Mouse (Mus musculus): ENCODE data around the gene Fam198b.

Fam198b gene

GRCm38 (mm10) chr3:79884305-79884704, at the start of gene Fam198b:
Gene Fam198b, plus strand, starts transcription at chr3:79884533.
- DNase-seq (ENCODE audit: low read depth, low spot score): no peak

- DNase-seq (ENCODE audit: low read depth, low spot score): no peak
Measured at GRCm38 (mm10) chr3:79838751-79839150, 45.6 kb upstream of the Fam198b start.

- no peak for DNase-seq (ENCODE audit: low read depth, low spot score)
Measured at GRCm38 (mm10) chr3:79841475-79841874, 42.9 kb upstream of the Fam198b start.

- DNase-seq (ENCODE audit: low read depth, low spot score): no peak
Measured at GRCm38 (mm10) chr3:79842165-79842564, 42.2 kb upstream of the Fam198b start.

- no peak for DNase-seq (ENCODE audit: low read depth, low spot score)
Measured at GRCm38 (mm10) chr3:79842616-79843016, 41.7 kb upstream of the Fam198b start.

- DNase-seq (ENCODE audit: low read depth, low spot score): no peak
Measured at GRCm38 (mm10) chr3:79843999-79844398, 40.3 kb upstream of the Fam198b start.

GRCm38 (mm10) chr3:79846633-79847032, 37.7 kb upstream of the Fam198b start:
- DNase-seq (ENCODE audit: low read depth, low spot score): no peak

- DNase-seq (ENCODE audit: low read depth, low spot score): no peak
Measured at GRCm38 (mm10) chr3:79848841-79849240, 35.5 kb upstream of the Fam198b start.

GRCm38 (mm10) chr3:79849621-79850020, 34.7 kb upstream of the Fam198b start:
- DNase-seq (ENCODE audit: low read depth, low spot score): no peak

GRCm38 (mm10) chr3:79850656-79851055, 33.7 kb upstream of the Fam198b start:
- no peak for DNase-seq (ENCODE audit: low read depth, low spot score)

- DNase-seq (ENCODE audit: low read depth, low spot score): no peak
Measured at GRCm38 (mm10) chr3:79852108-79852507, 32.2 kb upstream of the Fam198b start.

GRCm38 (mm10) chr3:79852654-79853166, 31.6 kb upstream of the Fam198b start, which contains the start of gene Tmem144:
Gene Tmem144, minus strand, starts transcription at chr3:79852773.
- no peak for DNase-seq (ENCODE audit: low read depth, low spot score)

- no peak for DNase-seq (ENCODE audit: low read depth, low spot score)
Measured at GRCm38 (mm10) chr3:79857780-79858179, 26.6 kb upstream of the Fam198b start.

- no peak for DNase-seq (ENCODE audit: low read depth, low spot score)
Measured at GRCm38 (mm10) chr3:79858221-79858620, 26.1 kb upstream of the Fam198b start.

GRCm38 (mm10) chr3:79864824-79865223, 19.5 kb upstream of the Fam198b start:
- no peak for DNase-seq (ENCODE audit: low read depth, low spot score)

- no peak for DNase-seq (ENCODE audit: low read depth, low spot score)
Measured at GRCm38 (mm10) chr3:79866089-79866488, 18.2 kb upstream of the Fam198b start.

GRCm38 (mm10) chr3:79866526-79866925, 17.8 kb upstream of the Fam198b start:
- DNase-seq (ENCODE audit: low read depth, low spot score): no peak

- peak; percentile 81 for DNase-seq (ENCODE audit: low read depth, low spot score)
Measured at GRCm38 (mm10) chr3:79867121-79867709, 17.1 kb upstream of the Fam198b start.

- no peak for DNase-seq (ENCODE audit: low read depth, low spot score)
Measured at GRCm38 (mm10) chr3:79875471-79875870, 8.9 kb upstream of the Fam198b start.

GRCm38 (mm10) chr3:79878350-79878749, 6.0 kb upstream of the Fam198b start:
- no peak for DNase-seq (ENCODE audit: low read depth, low spot score)

GRCm38 (mm10) chr3:79879246-79879645, 5.1 kb upstream of the Fam198b start:
- DNase-seq (ENCODE audit: low read depth, low spot score): no peak

GRCm38 (mm10) chr3:79881645-79882044, 2.7 kb upstream of the Fam198b start:
- DNase-seq (ENCODE audit: low read depth, low spot score): no peak

GRCm38 (mm10) chr3:79883092-79883491, 1.2 kb upstream of the Fam198b start:
- DNase-seq (ENCODE audit: low read depth, low spot score): no peak

GRCm38 (mm10) chr3:79884761-79885189, 442 bp downstream of the Fam198b start:
- no peak for DNase-seq (ENCODE audit: low read depth, low spot score)

Data from brain, embryonic 18.5 days (tissue).